Mouse (Mus musculus): ENCODE data around the gene Stx1b. TPM values are rescaled to one million over a fixed set of nuclear protein-coding genes. Genes with fewer than 3 reads are reported as not detected.

The Stx1b gene
- 1.8 and 4.4 TPM in 2 replicates for polyA plus RNA-seq (2011; ENCODE audit: insufficient read length, low read depth, missing spikeins)

- TF ChIP-seq CTCF (IDR thresholded peaks at IDR 0.05; ENCODE audit: borderline replicate concordance, insufficient read depth, low read length) (no peak), POLR2A (IDR thresholded peaks at IDR 0.05; ENCODE audit: low read depth, low read length) (no peak)
- no peak within 1 kb of the TSS for H3K27ac ChIP-seq (ENCODE audit: insufficient read depth, low read length)
- no peaks in the 10 kb centered on the region for H3K4me1 ChIP-seq (ENCODE audit: control insufficient read depth, insufficient read depth, low read length)
- H3K4me3 ChIP-seq (ENCODE audit: insufficient read depth, low read length), result peak within 1 kb of the TSS; percentile 38
Measured at GRCm38 (mm10) chr7:127824176-127824871, at the start of gene Stx1b, which contains the start of gene Stx4a. Gene Stx1b (minus strand): TSS chr7:127824549. Gene Stx4a (plus strand): TSS chr7:127824294.

- no peak overlapping the region for H3K4me3 ChIP-seq (ENCODE audit: insufficient read depth, low read length)
Measured at GRCm38 (mm10) chr7:127870136-127870821, 45.9 kb upstream of the Stx1b start.

DNA sequence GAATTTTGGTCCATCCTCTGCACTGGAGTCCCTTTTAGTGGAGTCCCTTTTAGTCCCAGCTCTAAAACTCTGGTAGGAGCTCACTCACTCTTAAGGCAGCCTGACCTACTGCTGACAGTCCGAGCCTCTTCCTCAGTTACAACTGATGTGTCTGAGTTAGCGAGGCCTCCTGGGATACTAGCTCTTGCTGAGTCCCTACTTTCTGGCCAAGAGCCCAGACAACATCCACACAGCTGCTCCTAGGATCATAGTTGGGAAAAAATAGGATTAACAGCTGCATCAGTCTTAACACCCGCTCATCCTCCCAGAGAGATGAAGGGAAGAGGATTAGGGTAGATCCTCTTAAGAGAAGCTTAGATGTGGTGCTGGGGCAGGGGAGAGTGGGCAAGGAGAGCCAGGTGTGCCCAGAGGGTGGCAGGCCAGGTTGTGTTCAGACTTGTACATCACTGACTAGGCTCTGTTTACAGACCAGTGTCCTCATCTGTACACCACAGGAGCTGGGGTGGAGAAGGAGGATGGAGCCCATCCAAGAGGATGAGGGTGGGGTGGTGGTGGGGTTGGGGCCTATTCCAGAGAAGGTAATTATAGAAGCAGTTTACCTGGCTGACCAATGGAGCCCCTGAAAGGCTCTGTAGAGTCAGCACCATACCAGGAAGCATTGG, 44.9 kb upstream of the Stx1b start:
- 0 out of 2 replicates have a peak overlapping the region, but pooled peaks have one; percentile 24 for H3K27ac ChIP-seq (ENCODE audit: insufficient read depth, low read length)

More at GRCm38 (mm10) chr7:127870136-127870821, 45.9 kb upstream of the Stx1b start:
- Histone ChIP-seq H3K4me1 (ENCODE audit: control insufficient read depth, insufficient read depth, low read length) (0 out of 2 replicates have a peak, but pooled peaks cover 9% of the 10 kb centered on the region), H3K27ac (ENCODE audit: insufficient read depth, low read length) (no peak overlapping the region; the same call in 1 of the 2 replicates)
- no peak for TF ChIP-seq CTCF (IDR thresholded peaks at IDR 0.05; ENCODE audit: borderline replicate concordance, insufficient read depth, low read length)
- no peak for TF ChIP-seq POLR2A (IDR thresholded peaks at IDR 0.05; ENCODE audit: low read depth, low read length)

DNA sequence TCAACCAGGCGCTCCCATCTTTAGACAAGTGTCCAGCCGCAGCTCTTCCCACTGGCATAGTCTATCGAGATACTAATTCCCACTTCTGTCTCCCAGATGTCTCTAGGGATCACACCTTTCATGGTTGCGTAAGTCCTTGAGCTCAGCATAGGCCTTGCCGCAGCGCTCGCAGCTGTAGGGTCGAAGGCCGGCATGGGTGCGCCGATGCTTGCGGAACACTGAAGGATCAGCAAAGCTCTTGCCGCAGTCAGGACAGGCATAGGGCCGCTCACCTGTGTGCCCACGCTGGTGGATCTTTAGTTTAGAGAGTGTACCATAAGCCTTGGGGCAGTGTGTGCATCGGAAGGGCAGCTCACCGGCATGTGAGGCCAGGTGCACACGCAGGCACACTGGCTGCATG, 43.3 kb upstream of the Stx1b start:
- Histone ChIP-seq H3K4me3 (ENCODE audit: insufficient read depth, low read length) (no peak overlapping the region), H3K27ac (ENCODE audit: insufficient read depth, low read length) (no peak overlapping the region), H3K4me1 (ENCODE audit: control insufficient read depth, insufficient read depth, low read length) (0 out of 2 replicates have a peak, but pooled peaks cover 9% of the 10 kb centered on the region)
- TF ChIP-seq CTCF (IDR thresholded peaks at IDR 0.05; ENCODE audit: borderline replicate concordance, insufficient read depth, low read length) (no peak), POLR2A (IDR thresholded peaks at IDR 0.05; ENCODE audit: low read depth, low read length) (no peak)

More for the DNA sequence above, 44.9 kb upstream of the Stx1b start:
- TF ChIP-seq CTCF (IDR thresholded peaks at IDR 0.05; ENCODE audit: borderline replicate concordance, insufficient read depth, low read length), result no peak
- TF ChIP-seq POLR2A (IDR thresholded peaks at IDR 0.05; ENCODE audit: low read depth, low read length), result no peak
- 0 out of 2 replicates have a peak, but pooled peaks cover 9% of the 10 kb centered on the region for H3K4me1 ChIP-seq (ENCODE audit: control insufficient read depth, insufficient read depth, low read length)
- no peak overlapping the region for H3K4me3 ChIP-seq (ENCODE audit: insufficient read depth, low read length)

GRCm38 (mm10) chr7:127866434-127866833, 42.1 kb upstream of the Stx1b start:
- TF ChIP-seq POLR2A (IDR thresholded peaks at IDR 0.05; ENCODE audit: low read depth, low read length), result no peak
- no peak for TF ChIP-seq CTCF (IDR thresholded peaks at IDR 0.05; ENCODE audit: borderline replicate concordance, insufficient read depth, low read length)
- H3K4me3 ChIP-seq (ENCODE audit: insufficient read depth, low read length), result no peak overlapping the region
- H3K27ac ChIP-seq (ENCODE audit: insufficient read depth, low read length), result no peak overlapping the region
- H3K4me1 ChIP-seq (ENCODE audit: control insufficient read depth, insufficient read depth, low read length), result 0 out of 2 replicates have a peak, but pooled peaks cover 9% of the 10 kb centered on the region

- Histone ChIP-seq H3K4me1 (ENCODE audit: control insufficient read depth, insufficient read depth, low read length) (no peaks in the 10 kb centered on the region), H3K4me3 (ENCODE audit: insufficient read depth, low read length) (no peak overlapping the region), H3K27ac (ENCODE audit: insufficient read depth, low read length) (no peak overlapping the region)
- TF ChIP-seq POLR2A (IDR thresholded peaks at IDR 0.05; ENCODE audit: low read depth, low read length) (no peak), CTCF (IDR thresholded peaks at IDR 0.05; ENCODE audit: borderline replicate concordance, insufficient read depth, low read length) (no peak)
Measured at GRCm38 (mm10) chr7:127858258-127858657, 33.9 kb upstream of the Stx1b start.

DNA sequence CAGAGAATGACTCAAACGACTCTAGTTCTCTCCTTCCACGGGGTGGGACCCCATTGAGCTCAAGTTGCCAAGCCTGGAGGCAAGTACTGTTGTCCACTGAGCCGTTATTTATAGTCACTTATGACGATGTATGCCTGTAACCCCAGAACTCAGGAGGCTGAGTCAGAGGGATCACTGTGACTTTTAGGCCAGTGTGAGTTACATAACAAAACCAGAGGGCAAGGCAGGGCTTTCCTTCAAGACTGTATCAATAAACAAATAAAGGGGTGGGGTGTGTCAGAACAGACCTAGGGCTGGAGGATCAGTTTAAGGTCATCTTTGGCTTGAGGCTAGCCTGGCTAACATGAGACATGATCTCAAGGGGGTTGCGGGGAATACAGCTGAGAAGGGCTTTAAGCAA, 26.6 kb upstream of the Stx1b start:
- peak overlapping the region; percentile 43; the same call in 1 of the 2 replicates for H3K27ac ChIP-seq (ENCODE audit: insufficient read depth, low read length)
- TF ChIP-seq CTCF (IDR thresholded peaks at IDR 0.05; ENCODE audit: borderline replicate concordance, insufficient read depth, low read length), result no peak
- TF ChIP-seq POLR2A (IDR thresholded peaks at IDR 0.05; ENCODE audit: low read depth, low read length), result no peak
- H3K4me1 ChIP-seq (ENCODE audit: control insufficient read depth, insufficient read depth, low read length), result peaks cover 6% of the 10 kb centered on the region
- H3K4me3 ChIP-seq (ENCODE audit: insufficient read depth, low read length), result no peak overlapping the region

GRCm38 (mm10) chr7:127849973-127850875, 25.9 kb upstream of the Stx1b start:
- Histone ChIP-seq H3K27ac (ENCODE audit: insufficient read depth, low read length) (peak overlapping the region; percentile 43; the same call in 1 of the 2 replicates), H3K4me1 (ENCODE audit: control insufficient read depth, insufficient read depth, low read length) (peaks cover 6% of the 10 kb centered on the region), H3K4me3 (ENCODE audit: insufficient read depth, low read length) (no peak overlapping the region)
- TF ChIP-seq CTCF (IDR thresholded peaks at IDR 0.05; ENCODE audit: borderline replicate concordance, insufficient read depth, low read length) (no peak), POLR2A (IDR thresholded peaks at IDR 0.05; ENCODE audit: low read depth, low read length) (0 out of 2 replicates have a peak, but pooled peaks have one; percentile 16)
